Mouse (Mus musculus) embryonic fibroblast, embryonic 13.5 days (primary cell): Measurements from ENCODE around the gene Glg1. TPM values are rescaled to one million over a fixed set of nuclear protein-coding genes. Genes with fewer than 3 reads are reported as not detected.

Experiments
- H3K27ac ChIP-seq: 2 replicates; pipeline ENCODE4 v1.5.1; 2012; ENCODE audit warnings: low read length, control low read depth, inconsistent platforms; ENCODE audit not compliant: insufficient read depth
- H3K4me1 ChIP-seq: 2 replicates; pipeline ENCODE4 v1.6.1; 2011; ENCODE audit warnings: low read length; ENCODE audit not compliant: control insufficient read depth, insufficient read depth
- H3K4me3 ChIP-seq: 2 replicates; pipeline ENCODE4 v1.5.1; 2011; ENCODE audit warnings: mild to moderate bottlenecking, control low read depth, low read length; ENCODE audit not compliant: insufficient read depth
- CTCF ChIP-seq: IDR thresholded peaks from 2 replicates; pipeline ENCODE4 v1.5.1; 2011; ENCODE audit warnings: mild to moderate bottlenecking, control low read depth, low read length, moderate library complexity, borderline replicate concordance; ENCODE audit not compliant: insufficient read depth
- POLR2A ChIP-seq: IDR thresholded peaks from 2 replicates; pipeline ENCODE4 v1.6.1; 2011; ENCODE audit warnings: low read depth, mild to moderate bottlenecking, control low read depth, low read length, moderate library complexity
- polyA plus RNA-seq: library from polyadenylated mRNA; stranded (reverse); fragments of >200 nt; gene quantifications from 2 replicates; pipeline ENCODE4 v1.2.4, GENCODE M21; 2011; ENCODE audit warnings: low read depth; ENCODE audit not compliant: missing spikeins, insufficient read length

The Glg1 gene
- polyA plus RNA-seq, 1 experiment, result 130 TPM

- Histone ChIP-seq H3K27ac (no peak overlapping the region), H3K4me1 (peaks cover 4% of the 10 kb centered on the region; the same call in 1 of the 2 replicates), H3K4me3 (no peak overlapping the region)
- no peak for TF ChIP-seq POLR2A
- no peak for TF ChIP-seq CTCF
Observed at GRCm38 (mm10) chr8:111206321-111206720, 52.7 kb downstream of the Glg1 start.

GRCm38 (mm10) chr8:111205033-111205432 lies 54.0 kb downstream of the Glg1 start:
- no peak for TF ChIP-seq CTCF
- TF ChIP-seq POLR2A, result no peak
- Histone ChIP-seq H3K4me3 (no peak overlapping the region), H3K27ac (no peak overlapping the region), H3K4me1 (no peaks in the 10 kb centered on the region)

- no peak for TF ChIP-seq CTCF
- TF ChIP-seq POLR2A, result no peak
- no peak overlapping the region for H3K27ac ChIP-seq
- no peaks in the 10 kb centered on the region for H3K4me1 ChIP-seq
- H3K4me3 ChIP-seq, result no peak overlapping the region
Observed at GRCm38 (mm10) chr8:111203341-111203740, 55.7 kb downstream of the Glg1 start.

- H3K27ac ChIP-seq, result no peak overlapping the region
- H3K4me1 ChIP-seq, result no peaks in the 10 kb centered on the region; the same call in 1 of the 2 replicates
- TF ChIP-seq CTCF (no peak), POLR2A (no peak)
- no peak overlapping the region for H3K4me3 ChIP-seq
Observed at GRCm38 (mm10) chr8:111197966-111198365, 61.0 kb downstream of the Glg1 start.

- TF ChIP-seq CTCF, result no peak
- TF ChIP-seq POLR2A, result no peak
- H3K4me1 ChIP-seq, result no peaks in the 10 kb centered on the region; the same call in 1 of the 2 replicates
- no peak overlapping the region for H3K4me3 ChIP-seq
- 0 out of 2 replicates have a peak overlapping the region, but pooled peaks have one; percentile 26 for H3K27ac ChIP-seq
Observed at GRCm38 (mm10) chr8:111196181-111196580, 62.8 kb downstream of the Glg1 start.

- H3K27ac ChIP-seq, result no peak overlapping the region
- TF ChIP-seq POLR2A (no peak), CTCF (no peak)
- H3K4me1 ChIP-seq, result no peaks in the 10 kb centered on the region
- H3K4me3 ChIP-seq, result no peak overlapping the region
Observed at GRCm38 (mm10) chr8:111188594-111189211, 70.3 kb downstream of the Glg1 start.

GRCm38 (mm10) chr8:111187470-111187869 lies 71.5 kb downstream of the Glg1 start:
- Histone ChIP-seq H3K4me1 (no peaks in the 10 kb centered on the region), H3K27ac (no peak overlapping the region), H3K4me3 (no peak overlapping the region)
- TF ChIP-seq CTCF (no peak), POLR2A (no peak)

- TF ChIP-seq CTCF, result no peak
- TF ChIP-seq POLR2A, result no peak
- Histone ChIP-seq H3K4me3 (no peak overlapping the region), H3K27ac (peak overlapping the region; percentile 35), H3K4me1 (no peaks in the 10 kb centered on the region)
Observed at GRCm38 (mm10) chr8:111185472-111185947, 73.5 kb downstream of the Glg1 start.

- Histone ChIP-seq H3K27ac (no peak overlapping the region), H3K4me1 (no peaks in the 10 kb centered on the region), H3K4me3 (no peak overlapping the region)
- TF ChIP-seq POLR2A, result no peak
- no peak for TF ChIP-seq CTCF
Observed at GRCm38 (mm10) chr8:111171661-111172060, 87.4 kb downstream of the Glg1 start.

GRCm38 (mm10) chr8:111157617-111158016 lies 101.4 kb downstream of the Glg1 start:
- Histone ChIP-seq H3K4me1 (no peaks in the 10 kb centered on the region), H3K4me3 (no peak overlapping the region), H3K27ac (no peak overlapping the region)
- TF ChIP-seq POLR2A (no peak), CTCF (peak; percentile 88; the same call in 1 of the 2 replicates)
